ENCODE assay signal across 29 mouse cellular contexts in the genomic region with DNA sequence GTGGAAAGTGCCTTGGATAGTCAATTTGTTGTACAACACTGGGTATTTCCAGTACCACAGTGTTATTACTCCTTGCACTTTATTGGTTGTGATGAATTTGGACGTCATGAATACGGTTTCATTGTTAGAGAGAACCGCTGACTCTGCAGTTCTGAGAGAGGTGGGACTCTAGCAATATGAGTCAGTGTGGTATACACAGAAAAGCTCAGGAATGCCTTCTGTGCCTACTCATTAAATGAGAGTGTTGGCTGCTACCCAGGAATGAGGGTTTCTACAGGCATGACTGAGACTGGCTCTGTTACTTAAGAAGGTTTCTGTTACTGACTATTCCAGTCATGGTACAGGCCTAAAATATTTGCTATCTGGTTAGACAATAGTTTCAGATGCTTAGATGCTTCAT. TPM values are rescaled to one million over a fixed set of nuclear protein-coding genes. Genes with fewer than 3 reads are reported as not detected.
DNase-seq lines count a peak whose midpoint lies in the region; ATAC-seq and TF ChIP-seq lines count a peak whose summit lies in the region.
"Had no signal": no experiment of that assay in that cellular context is flagged by ENCODE, and none has a peak within 500 bp of the region (broad histone marks: within the 10 kb centered on the region; RNA-seq: fewer than 3 reads in every experiment).

No protein-coding gene starts in this region.

- peak; percentile 5 for DNase-seq in midbrain, postnatal 0 days (ENCODE audit: low spot score)
- peak; percentile 89 for DNase-seq in NIH3T3 (ENCODE audit: low read depth)
- DNase-seq in stomach, postnatal 0 days (ENCODE audit: low spot score), result no peak
- DNase-seq in layer of hippocampus, adult 9-10 months (ENCODE audit: low spot score), result no peak
- DNase-seq in embryo, embryonic 10.5 days (ENCODE audit: low spot score), result no peak
- DNase-seq: cerebellum, adult 9-11 months; gastrocnemius, postnatal 36 days; kidney, adult 11 months; kidney, postnatal 10 days; left cerebral cortex, postnatal 4 days; liver, embryonic 13.5 days had no signal

- 75% methylated on average over 3 of the region's 3 CpGs for WGBS in forebrain, embryonic 16.5 days
- WGBS in forebrain, embryonic 13.5 days, result 84% methylated on average over 3 of the region's 3 CpGs
- 83% methylated on average over 3 of the region's 3 CpGs for WGBS in midbrain, postnatal 0 days
- 81% methylated on average over 3 of the region's 3 CpGs for WGBS in midbrain, embryonic 13.5 days
- 59% methylated on average over 3 of the region's 3 CpGs for WGBS in stomach, postnatal 0 days

- H3K4me1 ChIP-seq in forebrain, embryonic 16.5 days (replicated peaks; ENCODE audit: control insufficient read depth, insufficient read depth, low read length), result no peaks in the 10 kb centered on the region
- no peaks in the 10 kb centered on the region for H3K4me1 ChIP-seq in forebrain, embryonic 13.5 days
- H3K4me1 ChIP-seq in midbrain, postnatal 0 days (ENCODE audit: insufficient read depth, low read length), result no peaks in the 10 kb centered on the region
- no peaks in the 10 kb centered on the region for H3K4me1 ChIP-seq in midbrain, embryonic 13.5 days (replicated peaks)
- no peaks in the 10 kb centered on the region for H3K4me1 ChIP-seq in stomach, postnatal 0 days (replicated peaks; ENCODE audit: control insufficient read depth, insufficient read depth)
- H3K4me1 ChIP-seq: embryonic facial prominence, embryonic 13.5 days; liver, embryonic 13.5 days; midbrain, embryonic 12.5 days; neural tube, embryonic 15.5 days; stomach, embryonic 15.5 days had no signal

- H3K27ac ChIP-seq in forebrain, embryonic 16.5 days (ENCODE audit: low read length), result no peak overlapping the region
- no peak overlapping the region for H3K27ac ChIP-seq in forebrain, embryonic 13.5 days
- no peak overlapping the region for H3K27ac ChIP-seq in midbrain, postnatal 0 days (ENCODE audit: low read depth, low read length)
- H3K27ac ChIP-seq in midbrain, embryonic 13.5 days, result no peak overlapping the region
- H3K27ac ChIP-seq in stomach, postnatal 0 days (replicated peaks), result no peak overlapping the region
- H3K27ac ChIP-seq: embryonic facial prominence, embryonic 13.5 days; hindbrain, postnatal 0 days; liver, embryonic 13.5 days; midbrain, embryonic 12.5 days; neural tube, embryonic 15.5 days; stomach, embryonic 15.5 days had no signal

- TF ChIP-seq EP300 in stomach, postnatal 0 days (optimal IDR thresholded peaks at IDR 0.05), result no peak

- H3K27me3 ChIP-seq in forebrain, embryonic 16.5 days (replicated peaks; ENCODE audit: control insufficient read depth, insufficient read depth, low read length), result no peaks in the 10 kb centered on the region
- H3K27me3 ChIP-seq in forebrain, embryonic 13.5 days, result no peaks in the 10 kb centered on the region
- no peaks in the 10 kb centered on the region for H3K27me3 ChIP-seq in midbrain, postnatal 0 days (ENCODE audit: insufficient read depth, low read length)
- no peaks in the 10 kb centered on the region for H3K27me3 ChIP-seq in midbrain, embryonic 13.5 days
- no peaks in the 10 kb centered on the region for H3K27me3 ChIP-seq in stomach, postnatal 0 days (ENCODE audit: control insufficient read depth, insufficient read depth, low read length)
- H3K27me3 ChIP-seq: embryonic facial prominence, embryonic 13.5 days; liver, embryonic 13.5 days; midbrain, embryonic 12.5 days; neural tube, embryonic 15.5 days; stomach, embryonic 15.5 days had no signal

- no peaks in the 10 kb centered on the region for H3K9me3 ChIP-seq in forebrain, embryonic 16.5 days (ENCODE audit: control insufficient read depth, low read length)
- H3K9me3 ChIP-seq in forebrain, embryonic 13.5 days (replicated peaks), result no peaks in the 10 kb centered on the region
- no peaks in the 10 kb centered on the region for H3K9me3 ChIP-seq in midbrain, postnatal 0 days (ENCODE audit: low read length)
- no peaks in the 10 kb centered on the region for H3K9me3 ChIP-seq in midbrain, embryonic 13.5 days
- no peaks in the 10 kb centered on the region for H3K9me3 ChIP-seq in stomach, postnatal 0 days (ENCODE audit: control insufficient read depth, low read length)
- H3K9me3 ChIP-seq: embryonic facial prominence, embryonic 13.5 days; liver, embryonic 13.5 days; midbrain, embryonic 12.5 days; neural tube, embryonic 15.5 days; stomach, embryonic 15.5 days had no signal

- no peak overlapping the region for H3K9ac ChIP-seq in forebrain, embryonic 16.5 days (replicated peaks; ENCODE audit: low read depth, low read length)
- no peak overlapping the region for H3K9ac ChIP-seq in forebrain, embryonic 13.5 days
- no peak overlapping the region for H3K9ac ChIP-seq in midbrain, postnatal 0 days (replicated peaks; ENCODE audit: low read length, poor library complexity, severe bottlenecking)
- no peak overlapping the region for H3K9ac ChIP-seq in midbrain, embryonic 13.5 days (replicated peaks)
- H3K9ac ChIP-seq in stomach, postnatal 0 days (ENCODE audit: low read length), result no peak overlapping the region
- H3K9ac ChIP-seq: embryonic facial prominence, embryonic 13.5 days; liver, embryonic 13.5 days; midbrain, embryonic 12.5 days; neural tube, embryonic 15.5 days; stomach, embryonic 15.5 days had no signal

- ATAC-seq in forebrain, embryonic 16.5 days, result peak; percentile 58; the same call in 1 of the 2 replicates
- ATAC-seq in forebrain, embryonic 13.5 days, result no peak
- no peak for ATAC-seq in midbrain, postnatal 0 days (ENCODE audit: low FRiP score)
- ATAC-seq in midbrain, embryonic 13.5 days, result no peak
- peak; percentile 64; the same call in 1 of the 2 replicates for ATAC-seq in stomach, postnatal 0 days (ENCODE audit: low FRiP score, low TSS enrichment)
- ATAC-seq: hindbrain, postnatal 0 days had no signal

- no peak overlapping the region for H3K4me3 ChIP-seq in forebrain, embryonic 16.5 days (replicated peaks; ENCODE audit: low read length)
- H3K4me3 ChIP-seq in forebrain, embryonic 13.5 days, result no peak overlapping the region
- no peak overlapping the region for H3K4me3 ChIP-seq in midbrain, postnatal 0 days (ENCODE audit: low read depth, low read length)
- no peak overlapping the region for H3K4me3 ChIP-seq in midbrain, embryonic 13.5 days (replicated peaks)
- H3K4me3 ChIP-seq in stomach, postnatal 0 days (ENCODE audit: low read depth, low read length), result no peak overlapping the region
- H3K4me3 ChIP-seq: embryonic facial prominence, embryonic 13.5 days; liver, embryonic 13.5 days; midbrain, embryonic 12.5 days; myocyte; neural tube, embryonic 15.5 days; stomach, embryonic 15.5 days had no signal

- no peak for TF ChIP-seq CTCF in midbrain, postnatal 0 days (IDR thresholded peaks at IDR 0.05)
- TF ChIP-seq CTCF in stomach, postnatal 0 days (IDR thresholded peaks at IDR 0.05; ENCODE audit: low read depth), result no peak

- H3K4me2 ChIP-seq in forebrain, embryonic 16.5 days (ENCODE audit: low read length), result no peak overlapping the region
- H3K4me2 ChIP-seq in forebrain, embryonic 13.5 days, result no peak overlapping the region
- H3K4me2 ChIP-seq in midbrain, postnatal 0 days (ENCODE audit: low read depth, low read length, poor library complexity, severe bottlenecking), result no peak overlapping the region
- H3K4me2 ChIP-seq in midbrain, embryonic 13.5 days (replicated peaks), result no peak overlapping the region
- no peak overlapping the region for H3K4me2 ChIP-seq in stomach, postnatal 0 days (replicated peaks; ENCODE audit: low read depth)
- H3K4me2 ChIP-seq: embryonic facial prominence, embryonic 13.5 days; liver, embryonic 13.5 days; midbrain, embryonic 12.5 days; neural tube, embryonic 15.5 days; stomach, embryonic 15.5 days had no signal

- H3K36me3 ChIP-seq in forebrain, embryonic 16.5 days (ENCODE audit: control insufficient read depth, insufficient read depth), result no peaks in the 10 kb centered on the region
- H3K36me3 ChIP-seq in forebrain, embryonic 13.5 days (ENCODE audit: poor library complexity, severe bottlenecking), result no peaks in the 10 kb centered on the region
- no peaks in the 10 kb centered on the region for H3K36me3 ChIP-seq in midbrain, postnatal 0 days (ENCODE audit: insufficient read depth, low read length)
- no peaks in the 10 kb centered on the region for H3K36me3 ChIP-seq in midbrain, embryonic 13.5 days
- no peaks in the 10 kb centered on the region for H3K36me3 ChIP-seq in stomach, postnatal 0 days (ENCODE audit: control insufficient read depth, insufficient read depth, low read length)
- H3K36me3 ChIP-seq: embryonic facial prominence, embryonic 13.5 days; liver, embryonic 13.5 days; midbrain, embryonic 12.5 days; neural tube, embryonic 15.5 days; stomach, embryonic 15.5 days had no signal

RNA-seq across cellular contexts. Expression of gene Lipn, which starts 15.7 kb away (rescaled TPM):
- not detected in 2 replicates for polyA plus RNA-seq in forebrain, embryonic 16.5 days (2015; fragmentation: Nextera tagmentation; extraction: Ambion mirVana)
- not detected in 2 replicates for polyA plus RNA-seq in forebrain, embryonic 13.5 days (2015; fragmentation: Nextera tagmentation; extraction: Ambion mirVana)
- not detected in 2 replicates for total RNA-seq in midbrain, postnatal 0 days (2014; rRNA removed)
- polyA plus RNA-seq in midbrain, postnatal 0 days (2015; fragmentation: Nextera tagmentation; extraction: Ambion mirVana), result not detected in 2 replicates
- not detected in 2 replicates for polyA plus RNA-seq in midbrain, embryonic 13.5 days (2015; fragmentation: Nextera tagmentation; extraction: Ambion mirVana)
- 1.1 and 1.2 TPM in 2 replicates for polyA plus RNA-seq in stomach, postnatal 0 days (2015; fragmentation: Nextera tagmentation; extraction: Ambion mirVana)
- total RNA-seq: gastrocnemius, postnatal 36 days; heart, adult 8-10 months; hematopoietic stem cell, adult 5-6 weeks; hindbrain, postnatal 0 days; layer of hippocampus, adult 18-20 months; left cerebral cortex, postnatal 4 days; megakaryocyte progenitor cell, adult 5-6 weeks had no signal
- polyA plus RNA-seq: cortical plate, adult 2 months; embryonic facial prominence, embryonic 13.5 days; heart, embryonic 16.5 days; hindbrain, postnatal 0 days; liver, embryonic 13.5 days; lung, embryonic 16.5 days; midbrain, embryonic 12.5 days; myocyte; neural tube, embryonic 15.5 days; thymus, postnatal 0 days had no signal

RNA-seq across cellular contexts. Expression of gene Lipk, which starts 43.4 kb away (rescaled TPM):
- polyA plus RNA-seq in forebrain, embryonic 16.5 days (2015; fragmentation: Nextera tagmentation; extraction: Ambion mirVana), result not detected in 2 replicates
- not detected in 2 replicates for polyA plus RNA-seq in forebrain, embryonic 13.5 days (2015; fragmentation: Nextera tagmentation; extraction: Ambion mirVana)
- 0.11 TPM in 1 of 2 replicates, not detected in the other for total RNA-seq in midbrain, postnatal 0 days (2014; rRNA removed)
- polyA plus RNA-seq in midbrain, postnatal 0 days (2015; fragmentation: Nextera tagmentation; extraction: Ambion mirVana), result not detected in 2 replicates
- not detected in 2 replicates for polyA plus RNA-seq in midbrain, embryonic 13.5 days (2015; fragmentation: Nextera tagmentation; extraction: Ambion mirVana)
- polyA plus RNA-seq in stomach, postnatal 0 days (2015; fragmentation: Nextera tagmentation; extraction: Ambion mirVana), result 34.4 and 35.0 TPM in 2 replicates
- total RNA-seq: gastrocnemius, postnatal 36 days; heart, adult 8-10 months; hematopoietic stem cell, adult 5-6 weeks; hindbrain, postnatal 0 days; layer of hippocampus, adult 18-20 months; left cerebral cortex, postnatal 4 days; megakaryocyte progenitor cell, adult 5-6 weeks had no signal
- polyA plus RNA-seq: C2C12; heart, embryonic 16.5 days; liver, embryonic 13.5 days; lung, embryonic 16.5 days; midbrain, embryonic 12.5 days; myocyte; neural tube, embryonic 15.5 days had no signal

RNA-seq across cellular contexts. Expression of gene Lipm, which starts 49.2 kb away (rescaled TPM):
- 0.11 TPM in 1 of 2 replicates, not detected in the other for polyA plus RNA-seq in forebrain, embryonic 16.5 days (2015; fragmentation: Nextera tagmentation; extraction: Ambion mirVana)
- polyA plus RNA-seq in forebrain, embryonic 13.5 days (2015; fragmentation: Nextera tagmentation; extraction: Ambion mirVana), result not detected in 2 replicates
- 0.38 TPM in 1 of 2 replicates, not detected in the other for total RNA-seq in midbrain, postnatal 0 days (2014; rRNA removed)
- 0.05 TPM in 1 of 2 replicates, not detected in the other for polyA plus RNA-seq in midbrain, postnatal 0 days (2015; fragmentation: Nextera tagmentation; extraction: Ambion mirVana)
- polyA plus RNA-seq in midbrain, embryonic 13.5 days (2015; fragmentation: Nextera tagmentation; extraction: Ambion mirVana), result not detected in 2 replicates
- 33.0 and 35.0 TPM in 2 replicates for polyA plus RNA-seq in stomach, postnatal 0 days (2015; fragmentation: Nextera tagmentation; extraction: Ambion mirVana)
- total RNA-seq: gastrocnemius, postnatal 36 days; heart, adult 8-10 months; hematopoietic stem cell, adult 5-6 weeks; megakaryocyte progenitor cell, adult 5-6 weeks had no signal
- polyA plus RNA-seq: C2C12; hindbrain, postnatal 0 days; liver, embryonic 13.5 days; midbrain, embryonic 12.5 days; myocyte had no signal

Comparison
In these comparisons a context has a peak if more than half of its experiments do, and no peak if none do; other contexts are left out.
1. ATAC-seq: peak in forebrain, embryonic 16.5 days (single experiment) and stomach, postnatal 0 days (single experiment); none in forebrain, embryonic 13.5 days (single experiment), midbrain, postnatal 0 days (single experiment) and midbrain, embryonic 13.5 days (single experiment).
2. DNase-seq: peak in midbrain, postnatal 0 days (single experiment) and NIH3T3 (single experiment); none in stomach, postnatal 0 days (single experiment), layer of hippocampus, adult 9-10 months (single experiment) and embryo, embryonic 10.5 days (single experiment).
3. RNA of gene Lipk, which starts 43.4 kb away (polyA plus RNA-seq): 34.4 to 35.0 TPM in stomach, postnatal 0 days; not detected in forebrain, embryonic 16.5 days, not detected in forebrain, embryonic 13.5 days, not detected in midbrain, postnatal 0 days and not detected in midbrain, embryonic 13.5 days; every median in the first group is over 10 times any median in the second.
4. RNA of gene Lipm, which starts 49.2 kb away (polyA plus RNA-seq): 33.0 to 35.0 TPM in stomach, postnatal 0 days; 0.05 TPM in midbrain, postnatal 0 days, 0.11 TPM in forebrain, embryonic 16.5 days, not detected in forebrain, embryonic 13.5 days and not detected in midbrain, embryonic 13.5 days; every median in the first group is over 10 times any median in the second.